Mouse (Mus musculus) CH12.LX (cell line): ENCODE measurements around the gene Apopt1. TPM values are rescaled to one million over a fixed set of nuclear protein-coding genes. Genes with fewer than 3 reads are reported as not detected.

Experiments used
- DNase-seq: peaks from one replicate; pipeline ENCODE4 v3.0.0-alpha.2; 2013; ENCODE audit errors: extremely low read depth
- H3K27ac ChIP-seq: 2 replicates; pipeline ENCODE4 v1.5.1; 2012; ENCODE audit warnings: low read depth, mild to moderate bottlenecking, control low read depth, moderate library complexity; ENCODE audit not compliant: insufficient read depth
- H3K27me3 ChIP-seq: replicated peaks from 2 replicates; pipeline ENCODE3; 2012; ENCODE audit warnings: inconsistent platforms
- H3K36me3 ChIP-seq, 2 experiments: replicated peaks in 1 of 2; 2 replicates each; pipeline versions ENCODE3 to v1.6.1; 2012; ENCODE audit warnings: inconsistent platforms in 1 of 2, low read length in 1 of 2, mild to moderate bottlenecking in 1 of 2, mixed read lengths in 1 of 2, moderate library complexity in 1 of 2; ENCODE audit not compliant: control insufficient read depth in 1 of 2, insufficient read depth in 1 of 2
- H3K4me1 ChIP-seq, 2 experiments: 2 replicates each; pipeline ENCODE4 v1.6.1; 2012; ENCODE audit warnings: inconsistent platforms in 1 of 2, moderate library complexity in 1 of 2; ENCODE audit not compliant: insufficient read depth in 2 of 2, control insufficient read depth in 1 of 2
- H3K4me2 ChIP-seq: 2 replicates; pipeline ENCODE4 v1.6.1; 2012; ENCODE audit warnings: low read depth, mild to moderate bottlenecking, control low read depth; ENCODE audit not compliant: poor library complexity, insufficient read depth, severe bottlenecking
- H3K4me3 ChIP-seq, 3 experiments: fragments of 150-350 bp in 1 of 3; sonication (generic) in 1 of 3; replicated peaks in 1 of 3; 2 replicates each; pipeline versions ENCODE3 to v1.5.1; 2011 to 2012; ENCODE audit warnings: low read depth in 2 of 3, low read length in 2 of 3, mild to moderate bottlenecking in 2 of 3, moderate library complexity in 2 of 3, control low read depth in 1 of 3, improper control_type of control experiment in 1 of 3, inconsistent platforms in 1 of 3, mixed read lengths in 1 of 3; ENCODE audit not compliant: poor library complexity in 1 of 3
- H3K79me2 ChIP-seq: replicated peaks from 2 replicates; pipeline ENCODE4 v1.6.1; 2012; ENCODE audit warnings: mild to moderate bottlenecking, moderate library complexity; ENCODE audit not compliant: control insufficient read depth, poor library complexity, insufficient read depth, severe bottlenecking; ENCODE audit errors: extremely low read depth
- H3K9ac ChIP-seq: 2 replicates; pipeline ENCODE4 v1.6.1; 2012; ENCODE audit warnings: low read depth, mild to moderate bottlenecking, control low read depth, moderate library complexity; ENCODE audit not compliant: insufficient read depth
- H3K9me3 ChIP-seq: replicated peaks from 2 replicates; pipeline ENCODE3; 2012; ENCODE audit warnings: low read length, inconsistent platforms, mixed read lengths
- BHLHE40 ChIP-seq: IDR thresholded peaks from 2 replicates; pipeline ENCODE4 v1.6.1; 2011; ENCODE audit warnings: mild to moderate bottlenecking, low read depth, low read length, improper control_type of control experiment
- CHD2 ChIP-seq: IDR thresholded peaks from 2 replicates; pipeline ENCODE4 v1.6.1; 2011; ENCODE audit warnings: low read length, improper control_type of control experiment
- CTCF ChIP-seq, 2 experiments: IDR thresholded peaks in 1 of 2; conservative IDR thresholded peaks in 1 of 2; 2 replicates each; pipeline ENCODE4 v1.5.1; 2011 to 2012; ENCODE audit warnings: low read depth in 2 of 2, low read length in 2 of 2, improper control_type of control experiment in 1 of 2, inconsistent platforms in 1 of 2, mild to moderate bottlenecking in 1 of 2, moderate library complexity in 1 of 2
- E2F4 ChIP-seq: IDR thresholded peaks from 2 replicates; pipeline ENCODE4 v1.6.1; 2011; ENCODE audit warnings: low read depth, low read length, improper control_type of control experiment; ENCODE audit not compliant: insufficient replicate concordance
- ELF1 ChIP-seq: IDR thresholded peaks from 2 replicates; pipeline ENCODE4 v1.6.1; 2014; ENCODE audit warnings: low read depth, mild to moderate bottlenecking, inconsistent platforms, low read length, improper control_type of control experiment
- EP300 ChIP-seq: IDR thresholded peaks from 2 replicates; pipeline ENCODE4 v1.6.1; 2011; ENCODE audit warnings: low read length, improper control_type of control experiment
- ETS1 ChIP-seq: conservative IDR thresholded peaks from 2 replicates; pipeline ENCODE4 v1.6.1; 2012; ENCODE audit warnings: low read depth, mild to moderate bottlenecking, inconsistent platforms, low read length, improper control_type of control experiment, moderate library complexity
- GABPA ChIP-seq: IDR thresholded peaks from 2 replicates; pipeline ENCODE4 v1.6.1; 2012; ENCODE audit warnings: low read depth, low read length, improper control_type of control experiment, inconsistent platforms; ENCODE audit not compliant: insufficient replicate concordance
- HCFC1 ChIP-seq: IDR thresholded peaks from 2 replicates; pipeline ENCODE4 v1.6.1; 2012; ENCODE audit warnings: low read depth, mild to moderate bottlenecking, inconsistent platforms, low read length, improper control_type of control experiment
- KAT2A ChIP-seq: IDR thresholded peaks from 2 replicates; pipeline ENCODE4 v1.6.1; 2012; ENCODE audit warnings: low read length, improper control_type of control experiment, inconsistent platforms; ENCODE audit not compliant: insufficient replicate concordance
- MAFK ChIP-seq: IDR thresholded peaks from 2 replicates; pipeline ENCODE4 v1.6.1; 2011; ENCODE audit warnings: low read length, improper control_type of control experiment; ENCODE audit not compliant: insufficient replicate concordance
- MAX ChIP-seq: IDR thresholded peaks from 2 replicates; pipeline ENCODE4 v1.6.1; 2011; ENCODE audit warnings: low read length, improper control_type of control experiment
- MAZ ChIP-seq: IDR thresholded peaks from 2 replicates; pipeline ENCODE4 v1.6.1; 2012; ENCODE audit warnings: low read depth, mild to moderate bottlenecking, inconsistent platforms, low read length, improper control_type of control experiment, moderate library complexity
- MEF2A ChIP-seq: IDR thresholded peaks from 2 replicates; pipeline ENCODE4 v1.6.1; 2014; ENCODE audit warnings: low read depth, mild to moderate bottlenecking, inconsistent platforms, low read length, improper control_type of control experiment, borderline replicate concordance
- MXI1 ChIP-seq: IDR thresholded peaks from 2 replicates; pipeline ENCODE4 v1.6.1; 2011; ENCODE audit warnings: mild to moderate bottlenecking, low read depth, low read length, improper control_type of control experiment
- MYC ChIP-seq: IDR thresholded peaks from 2 replicates; pipeline ENCODE4 v1.6.1; 2011; ENCODE audit warnings: low read depth, mild to moderate bottlenecking, improper control_type of control experiment, low read length
- NELFE ChIP-seq: IDR thresholded peaks from 2 replicates; pipeline ENCODE4 v1.6.1; 2011; ENCODE audit warnings: low read depth, low read length, improper control_type of control experiment
- NRF1 ChIP-seq: IDR thresholded peaks from 2 replicates; pipeline ENCODE4 v1.6.1; 2014; ENCODE audit warnings: low read depth, mild to moderate bottlenecking, inconsistent platforms, low read length, improper control_type of control experiment, moderate library complexity
- PAX5 ChIP-seq: IDR thresholded peaks from 2 replicates; pipeline ENCODE4 v1.6.1; 2012; ENCODE audit warnings: low read length, inconsistent platforms, mixed read lengths
- POLR2A ChIP-seq: IDR thresholded peaks from 2 replicates; pipeline ENCODE4 v1.6.1; 2011; ENCODE audit warnings: low read depth, mild to moderate bottlenecking, improper control_type of control experiment, low read length
- RAD21 ChIP-seq: IDR thresholded peaks from 2 replicates; pipeline ENCODE4 v1.6.1; 2011; ENCODE audit warnings: low read depth, mild to moderate bottlenecking, low read length, improper control_type of control experiment, moderate library complexity
- RCOR1 ChIP-seq: conservative IDR thresholded peaks from 2 replicates; pipeline ENCODE4 v1.6.1; 2012; ENCODE audit warnings: low read depth, mild to moderate bottlenecking, inconsistent platforms, low read length, improper control_type of control experiment
- SIN3A ChIP-seq: IDR thresholded peaks from 2 replicates; pipeline ENCODE4 v1.6.1; 2012; ENCODE audit warnings: low read length, improper control_type of control experiment, inconsistent platforms
- TCF12 ChIP-seq: IDR thresholded peaks from 2 replicates; pipeline ENCODE4 v1.6.1; 2014; ENCODE audit warnings: low read depth, mild to moderate bottlenecking, inconsistent platforms, low read length, improper control_type of control experiment
- UBTF ChIP-seq: IDR thresholded peaks from 2 replicates; pipeline ENCODE4 v1.6.1; 2012; ENCODE audit warnings: low read depth, mild to moderate bottlenecking, inconsistent platforms, low read length, improper control_type of control experiment, moderate library complexity
- ZKSCAN1 ChIP-seq: IDR thresholded peaks from 2 replicates; pipeline ENCODE4 v1.6.1; 2012; ENCODE audit warnings: low read depth, inconsistent platforms, low read length, improper control_type of control experiment, borderline replicate concordance
- ZMIZ1 ChIP-seq: IDR thresholded peaks from 2 replicates; pipeline ENCODE4 v1.6.1; 2012; ENCODE audit warnings: low read depth, mild to moderate bottlenecking, inconsistent platforms, low read length, improper control_type of control experiment
- ZNF384 ChIP-seq: IDR thresholded peaks from 2 replicates; pipeline ENCODE4 v1.6.1; 2012; ENCODE audit warnings: low read depth, low read length, improper control_type of control experiment, inconsistent platforms
- dilution Hi-C: fragments of 300-500 bp; cut with MboI; formaldehyde crosslinking; loops from 2 replicates; pipeline ENCODE4 v1.14.3; 2020; ENCODE audit warnings: low sequenced_read_pairs; ENCODE audit not compliant: extremely low pct_unique_long_range_greater_than_20kb, extremely low pct_ligation_motif_present
- in situ Hi-C: fragments of 300-500 bp; cut with MboI; formaldehyde crosslinking; loops from 3 replicates; pipeline ENCODE4 v1.14.3; 2019; ENCODE audit warnings: low sequenced_read_pairs, low pct_ligation_motif_present, low pct_unique_long_range_greater_than_20kb, mixed read lengths
- polyA plus RNA-seq: library from polyadenylated mRNA; unstranded; fragments of >175 nt; gene quantifications from 2 replicates; pipeline ENCODE4 v1.2.1, GENCODE M21; 2012; ENCODE audit warnings: low read depth; ENCODE audit not compliant: insufficient read length
- total RNA-seq, 2 experiments: library from RNA; depleted of rRNA; stranded (reverse); fragments of 300-350 nt in 1 of 2; fragments of >200 nt in 1 of 2; gene quantifications; 2 replicates each; pipeline ENCODE4 v1.2.3; 2012 to 2014

Gene Apopt1
- total and polyA plus RNA-seq, 3 experiments: 36.0 to 49.1 (median 43.6) TPM

DNA sequence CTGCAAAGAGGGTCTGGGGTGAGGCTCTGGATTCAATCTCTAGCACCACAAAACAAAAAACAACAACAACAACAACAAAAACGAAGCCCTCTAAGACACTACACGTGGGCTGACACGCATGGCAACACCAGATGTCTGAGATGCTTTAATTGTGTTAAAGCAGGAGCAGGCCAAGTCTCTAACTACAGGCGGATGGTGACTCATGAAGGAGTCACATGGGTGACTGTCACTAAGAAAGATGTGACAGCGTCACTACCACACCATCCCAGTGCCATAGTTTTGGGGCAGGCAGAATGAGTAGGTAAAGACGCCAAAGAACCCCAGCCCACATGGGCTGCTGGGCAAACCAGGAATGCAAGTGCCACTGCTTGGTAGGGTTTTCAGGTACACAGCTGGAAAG is 39.4 kb downstream of the Apopt1 start:
- Histone ChIP-seq H3K4me3 (no peak overlapping the region), H3K36me3 (no peaks in the 10 kb centered on the region), H3K9ac (no peak overlapping the region), H3K79me2 (no peaks in the 10 kb centered on the region), H3K4me1 (peaks cover 0 to 4% of the 10 kb centered on the region in 2 experiments; a peak in 2 of 4 replicates), H3K4me2 (no peak overlapping the region), H3K9me3 (peaks cover 4% of the 10 kb centered on the region), H3K27me3 (peaks cover 18% of the 10 kb centered on the region), H3K27ac (no peak overlapping the region)
- in situ Hi-C loops (no loop called here), dilution Hi-C loops (no loop called here)
- TF ChIP-seq MEF2A (no peak), SIN3A (no peak), E2F4 (no peak), MAZ (no peak), RAD21 (no peak), ZMIZ1 (no peak), POLR2A (no peak), KAT2A (no peak), MAFK (no peak), EP300 (no peak), ZKSCAN1 (no peak), BHLHE40 (no peak), CTCF (conservative IDR thresholded peaks at IDR 0.05 in 1 of 2, IDR thresholded peaks at IDR 0.05 in 1 of 2; ENCODE audit: low read depth in 2 of 2, low read length in 2 of 2) (no peak), MXI1 (no peak), GABPA (no peak), NELFE (no peak), ETS1 (no peak), MYC (no peak), CHD2 (no peak), UBTF (no peak)
- no peak for DNase-seq

GRCm38 (mm10) chr12:111753347-111753746 is 40.3 kb downstream of the Apopt1 start:
- dilution Hi-C loops: no loop called here
- in situ Hi-C loops: no loop called here

More at GRCm38 (mm10) chr12:111753347-111753746, 40.3 kb downstream of the Apopt1 start:
- H3K79me2 ChIP-seq: no peaks in the 10 kb centered on the region
- DNase-seq: no peak
- H3K27me3 ChIP-seq: peaks cover 18% of the 10 kb centered on the region
- H3K9me3 ChIP-seq: peaks cover 4% of the 10 kb centered on the region
- no peak overlapping the region for H3K4me3 ChIP-seq
- no peak overlapping the region for H3K27ac ChIP-seq
- H3K4me2 ChIP-seq: no peak overlapping the region
- no peaks in the 10 kb centered on the region for H3K36me3 ChIP-seq
- no peak overlapping the region for H3K9ac ChIP-seq
- H3K4me1 ChIP-seq: peaks cover 2 to 7% of the 10 kb centered on the region in 2 experiments; a peak in 2 of 4 replicates
- no peak for TF ChIP-seq ELF1
- no peak for TF ChIP-seq PAX5
- TF ChIP-seq MEF2A: no peak
- no peak for TF ChIP-seq ZNF384
- TF ChIP-seq RAD21: no peak
- TF ChIP-seq RCOR1: no peak
- no peak for TF ChIP-seq ETS1
- TF ChIP-seq MYC: no peak
- no peak for TF ChIP-seq HCFC1
- TF ChIP-seq ZKSCAN1: no peak
- no peak for TF ChIP-seq KAT2A
- no peak for TF ChIP-seq TCF12
- TF ChIP-seq MAX: no peak
- no peak for TF ChIP-seq MAZ
- TF ChIP-seq NRF1: no peak
- TF ChIP-seq UBTF: no peak
- TF ChIP-seq EP300: no peak
